Mouse (Mus musculus) lung, adult 2 months (tissue): ENCODE measurements at regions not wholly inside any gene's neighbourhood (a gene's known extent, or its start where the extent isn't known, plus 50 kb on each side); places are given as distances from the start of the nearest gene placed in this dataset.

Source experiments
- CTCF ChIP-seq: fragments of 200-500 bp; IDR thresholded peaks from 2 replicates; pipeline ENCODE4 v1.5.1; 2011; ENCODE audit warnings: mild to moderate bottlenecking, low read length, control low read depth; ENCODE audit not compliant: insufficient read depth
- POLR2A ChIP-seq: fragments of 200-500 bp; IDR thresholded peaks from 2 replicates; pipeline ENCODE4 v1.6.1; 2011; ENCODE audit warnings: low read depth, mild to moderate bottlenecking, control low read depth, low read length, borderline replicate concordance; ENCODE audit errors: extremely low read depth

DNA sequence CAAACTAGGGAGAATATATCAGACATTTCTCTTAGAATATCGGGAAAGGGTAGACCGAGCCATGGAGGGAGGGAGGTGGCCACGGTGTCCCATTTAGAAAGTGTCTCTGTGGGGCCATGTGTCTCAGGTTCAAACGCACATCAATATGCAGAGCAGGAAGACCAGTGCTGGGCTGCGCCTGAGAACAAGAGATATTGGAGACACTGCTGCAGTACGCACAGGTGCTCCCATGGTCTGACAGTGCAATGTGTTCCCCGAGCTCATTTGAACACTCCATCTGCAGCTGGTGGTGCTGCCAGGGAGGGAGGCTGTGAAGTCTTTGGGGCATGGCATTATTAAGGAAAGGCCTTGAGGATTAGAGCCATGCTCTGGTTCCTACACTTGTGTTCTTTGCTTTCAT is 60.6 kb upstream of the Irf2bp2 start:
- TF ChIP-seq CTCF (no peak), POLR2A (no peak)
